Mouse (Mus musculus) frontal cortex, postnatal 14 days (tissue): Measurements from ENCODE around the gene Trf.

ENCODE experiments used
- DNase-seq, 2 experiments: peaks; one replicate each; pipeline ENCODE4 v3.0.0; 2022; ENCODE audit warnings: low spot score in 2 of 2

The Trf gene

GRCm38 (mm10) chr9:103230151-103230951 is at the start of gene Trf, which contains the start of gene Gm20425:
Gene Trf (minus strand): TSS chr9:103230444.
Gene Gm20425 (minus strand): TSS chr9:103230307.
- DNase-seq, result peak in 1 of 2 experiments; percentile 37

DNA sequence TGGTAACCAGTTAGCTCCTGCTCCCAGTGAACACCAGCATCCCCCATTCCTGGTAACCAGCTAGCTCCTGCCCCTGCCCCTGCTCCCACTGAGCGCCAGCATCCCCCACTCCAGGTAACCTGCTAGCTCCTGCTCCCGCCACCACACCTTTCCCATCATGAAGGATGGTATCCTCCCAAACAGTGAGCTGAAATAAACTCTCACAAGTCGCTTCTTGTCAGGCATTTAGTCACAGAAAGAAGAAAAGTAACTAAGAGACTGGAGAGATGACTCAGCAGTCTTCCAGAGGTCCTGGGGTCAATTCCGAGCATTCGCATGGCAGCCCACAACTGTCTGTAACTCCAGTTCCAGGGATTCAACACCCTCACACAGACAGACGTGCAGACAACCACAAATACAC is 46.6 kb upstream of the Trf start:
- no peak for DNase-seq

- no peak for DNase-seq
These were observed 45.4 kb upstream of the Trf start for GRCm38 (mm10) chr9:103275676-103276075.

GRCm38 (mm10) chr9:103274819-103275218 is 44.6 kb upstream of the Trf start:
- DNase-seq, result no peak

DNA sequence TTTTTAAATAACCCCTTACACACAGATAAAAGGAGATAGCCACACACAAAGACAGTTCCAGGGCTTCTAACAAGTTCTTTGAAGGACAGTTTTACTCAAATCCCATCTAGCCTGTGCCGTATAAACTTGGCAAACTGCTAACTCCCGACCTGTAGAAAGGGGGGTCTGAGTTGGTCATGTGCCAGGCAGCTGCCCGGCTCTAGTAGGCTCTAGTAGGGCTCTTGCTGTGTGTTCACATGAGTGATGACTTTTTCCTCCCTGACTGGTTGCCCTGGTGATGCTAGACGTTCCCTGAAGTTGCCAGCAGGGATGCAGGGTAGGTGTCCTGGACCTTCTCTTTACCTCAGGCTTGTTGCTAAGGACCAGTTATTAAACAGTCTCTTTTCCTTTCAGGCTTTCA is 40.9 kb upstream of the Trf start:
- no peak for DNase-seq

- no peak for DNase-seq
These were observed 35.5 kb upstream of the Trf start for GRCm38 (mm10) chr9:103265778-103266177.

- no peak for DNase-seq
These were observed 22.7 kb upstream of the Trf start for GRCm38 (mm10) chr9:103252906-103253305.

DNA sequence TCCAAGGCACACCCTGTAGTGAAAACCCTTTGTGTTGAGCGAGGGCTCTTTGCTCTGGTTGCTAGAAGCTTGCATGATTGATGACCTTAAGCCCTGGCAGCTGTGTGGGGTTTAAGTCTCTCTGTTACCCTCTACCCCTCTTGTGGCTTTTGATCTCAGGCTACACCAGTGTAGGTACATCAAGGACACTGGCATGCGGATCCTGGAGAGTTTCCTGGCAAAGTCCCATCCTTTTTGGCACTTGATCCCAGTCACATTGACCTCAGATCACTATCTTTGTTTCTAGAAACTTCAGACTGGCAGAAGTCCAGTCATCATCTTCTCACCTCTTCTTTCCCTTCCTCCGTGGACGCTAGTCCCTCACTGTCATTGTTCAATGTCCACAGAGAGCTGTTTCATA is 18.4 kb upstream of the Trf start:
- DNase-seq, result no peak

- no peak for DNase-seq
These were observed 16.4 kb upstream of the Trf start for GRCm38 (mm10) chr9:103246526-103247168.

GRCm38 (mm10) chr9:103243640-103244039 is 13.4 kb upstream of the Trf start:
- no peak for DNase-seq

DNA sequence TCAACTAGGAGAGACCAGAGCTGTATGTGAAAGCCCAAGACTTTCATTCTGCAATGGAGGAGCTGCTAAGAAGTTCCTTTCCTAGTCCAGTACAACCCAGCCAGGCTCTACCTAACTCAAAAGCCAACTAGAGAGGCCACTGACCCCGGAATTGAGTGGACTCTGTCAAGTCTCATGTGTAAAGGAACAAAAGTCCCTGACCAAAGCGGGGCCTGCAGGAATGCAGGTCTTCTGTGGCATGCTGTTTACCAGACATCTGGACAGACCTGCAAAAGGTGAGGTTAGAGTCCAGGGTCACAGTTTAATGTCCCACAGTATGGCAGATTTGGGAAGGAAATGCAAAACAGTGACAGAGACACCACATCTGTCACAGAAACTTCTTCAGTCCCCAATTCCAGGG is 11.0 kb upstream of the Trf start:
- no peak for DNase-seq

GRCm38 (mm10) chr9:103239471-103239870 is 9.2 kb upstream of the Trf start:
- no peak for DNase-seq

DNA sequence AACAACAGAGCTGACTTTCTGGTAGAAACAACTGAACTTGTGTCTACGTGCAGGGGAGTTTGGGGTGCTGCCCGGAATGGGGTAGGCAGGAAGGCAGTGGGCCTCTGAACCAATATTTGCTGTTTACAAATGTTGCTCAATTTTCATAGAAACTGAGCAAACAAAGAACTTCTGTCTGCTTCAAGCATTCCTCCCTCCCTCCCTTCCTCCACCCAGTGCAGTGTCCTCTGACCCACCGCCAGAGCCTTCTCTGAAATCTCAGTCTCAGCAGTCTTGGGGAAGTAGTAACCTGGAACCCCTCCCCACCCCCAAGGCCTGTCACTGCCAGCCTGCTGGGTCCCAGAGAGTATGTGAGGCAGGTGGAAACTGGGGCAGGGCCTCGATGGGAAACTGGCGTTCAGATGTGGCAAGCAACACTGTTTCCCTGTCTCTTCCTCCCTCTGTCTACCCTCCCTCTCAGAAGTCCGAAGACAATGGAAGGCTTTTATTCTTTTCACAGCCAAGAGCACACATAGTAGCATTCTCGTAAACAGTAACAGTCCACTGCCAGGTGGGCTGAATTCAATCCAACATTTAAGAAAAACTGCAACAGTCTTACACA is 4.4 kb upstream of the Trf start:
- DNase-seq, result no peak

DNA sequence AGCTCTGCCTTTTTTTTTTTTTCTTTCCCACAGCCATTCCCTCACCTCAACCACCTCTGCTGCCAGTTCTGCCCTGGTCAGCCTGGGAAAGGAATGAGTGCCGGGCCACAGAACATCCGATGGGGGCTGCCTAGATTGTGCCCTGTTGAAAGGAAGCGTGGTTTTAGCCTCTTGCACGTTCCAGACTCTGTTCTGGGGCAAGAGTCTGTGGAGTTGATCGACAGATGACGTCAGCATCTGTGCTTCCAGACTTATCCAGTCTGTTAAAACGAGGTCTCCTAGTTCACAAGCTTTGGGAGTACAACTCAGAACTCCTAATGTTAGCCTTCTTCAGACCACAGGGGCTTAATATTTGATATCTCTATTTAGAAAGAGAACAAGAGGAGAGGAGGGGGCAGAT is 3.8 kb upstream of the Trf start:
- no peak for DNase-seq

DNA sequence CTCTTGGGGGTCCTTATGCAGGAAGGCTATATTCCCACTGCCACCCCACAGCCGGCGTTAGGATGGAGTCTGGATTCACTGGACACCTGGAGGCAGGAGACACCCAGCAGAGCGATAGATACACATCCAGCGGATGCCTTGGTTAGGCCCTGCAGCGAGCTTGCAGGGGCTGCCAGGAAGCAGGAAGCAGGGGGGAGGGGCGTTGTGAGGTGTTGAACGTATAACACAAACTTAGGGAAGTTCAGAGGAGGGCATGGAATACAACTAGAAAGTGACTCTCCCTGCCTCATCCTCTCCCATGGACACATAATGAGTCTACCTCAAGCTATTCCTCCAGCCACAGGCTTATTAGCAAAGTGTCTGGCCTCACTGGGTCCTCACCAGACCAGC is 2.8 kb upstream of the Trf start:
- DNase-seq, result no peak

DNA sequence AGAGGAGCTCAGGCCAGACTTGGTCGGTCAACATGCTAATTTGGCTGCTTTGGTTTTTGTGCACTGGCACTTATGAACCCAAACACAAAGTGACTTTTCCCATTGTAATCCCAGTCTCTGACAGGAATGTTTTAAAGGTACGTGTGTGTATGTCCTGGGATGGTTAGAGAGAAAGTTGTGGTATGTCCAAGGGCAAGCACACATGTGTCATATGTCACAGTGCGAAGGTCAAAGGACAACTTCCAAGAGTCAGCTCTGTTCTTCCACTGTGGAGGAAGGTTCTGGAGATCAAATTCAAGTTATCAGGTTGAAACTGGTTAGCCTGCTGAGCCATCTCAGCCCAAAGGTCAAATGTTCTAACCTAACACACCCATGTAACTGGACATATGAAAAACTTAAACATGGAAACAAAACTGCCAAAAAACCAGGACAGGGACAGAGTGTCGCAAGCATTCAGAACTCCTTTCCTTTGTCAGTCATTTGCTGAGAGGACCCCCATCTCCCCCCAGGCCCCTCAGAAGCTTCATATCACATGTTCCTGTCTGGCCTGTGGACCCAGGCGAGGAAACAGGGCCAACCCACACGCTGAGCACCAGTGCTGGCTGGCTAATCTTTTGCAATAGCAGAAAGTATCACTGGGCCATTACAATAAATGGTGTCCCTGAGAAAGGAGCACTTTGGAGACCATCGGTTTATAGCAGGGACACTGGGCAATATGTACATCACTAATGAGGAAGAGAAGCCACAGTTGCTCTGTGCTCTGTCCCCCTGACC is 2.2 kb upstream of the Trf start:
- DNase-seq, result no peak

GRCm38 (mm10) chr9:103229037-103229867 is 992 bp downstream of the Trf start:
- no peak for DNase-seq

- DNase-seq, result no peak
These were observed 1.8 kb downstream of the Trf start for GRCm38 (mm10) chr9:103228370-103229003.

DNA sequence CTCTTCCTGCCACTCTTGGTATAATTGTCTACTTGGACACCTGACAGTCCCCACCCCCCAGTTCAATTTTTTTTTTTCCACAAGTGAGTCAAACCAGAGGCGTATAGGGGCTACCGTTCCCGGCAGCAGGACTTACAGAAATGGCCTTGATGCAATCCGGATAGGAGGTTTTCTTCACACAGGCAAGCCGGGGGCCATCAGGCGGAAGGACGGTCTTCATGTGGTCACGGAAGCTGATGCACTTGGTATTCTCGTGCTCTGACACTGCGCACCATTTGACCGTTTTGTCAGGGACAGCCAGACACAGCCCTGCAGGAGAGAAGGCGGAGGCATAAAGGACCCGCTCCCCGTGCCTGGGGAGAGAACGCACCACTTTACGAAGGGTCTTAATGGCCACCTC is 2.5 kb downstream of the Trf start:
- DNase-seq, result no peak

DNA sequence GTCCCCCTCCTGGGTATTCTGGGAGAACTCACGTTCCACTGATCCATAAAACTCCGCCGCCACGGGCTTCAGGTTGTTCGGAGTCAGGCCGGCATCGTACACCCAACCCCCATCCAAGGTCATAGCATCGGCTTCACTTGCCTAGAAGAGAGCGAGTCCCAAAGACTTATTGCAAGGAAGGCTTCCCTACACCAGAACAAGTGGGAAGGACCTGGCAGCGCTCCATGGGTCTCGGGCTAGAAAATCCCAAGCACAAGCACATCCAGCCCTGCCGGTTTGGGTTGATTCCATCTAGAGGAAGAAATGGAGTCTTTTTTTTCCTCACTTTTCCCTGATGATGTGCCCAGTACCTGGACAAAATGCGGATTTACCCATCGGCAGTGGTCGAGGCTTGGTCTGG is 3.4 kb downstream of the Trf start:
- DNase-seq, result no peak

GRCm38 (mm10) chr9:103225464-103225863 is 4.8 kb downstream of the Trf start:
- DNase-seq, result no peak
